Mouse (Mus musculus) adrenal gland, adult 2 months (tissue): ENCODE measurements around the gene Nav1. TPM values are rescaled to one million over a fixed set of nuclear protein-coding genes. Genes with fewer than 3 reads are reported as not detected.
A peak's percentile ranks its signal among the peaks of the same experiment; 100 is the strongest.

Experiments
- DNase-seq: peaks from one replicate; pipeline ENCODE4 v3.0.0; 2021
- long read RNA-seq: library from polyadenylated mRNA; stranded (forward); transcript quantifications from one replicate; pipeline ENCODE4 v2.0.0, GENCODE M21; 2021
- polyA plus RNA-seq: library from polyadenylated mRNA; depleted of rRNA; stranded (reverse); fragments of >200 nt; gene quantifications from 2 replicates; pipeline ENCODE4 v1.2.3, GENCODE M21; 2012; rRNA removed
- total RNA-seq, 2 experiments: library from RNA; stranded (reverse); gene quantifications; 2 replicates each; pipeline ENCODE4 v1.2.3; 2021

Nav1 gene
- total RNA-seq (10 to 100 TPM; 13.0 to 17.2 TPM), polyA plus RNA-seq (6.1 and 7.2 TPM in 2 replicates)
- long read RNA-seq, partial matches to known transcripts: 0 of 4 reads
- long read RNA-seq, other reads (novel, unspliced or antisense): 4 of 4 reads

- no peak for DNase-seq
Observed at GRCm38 (mm10) chr1:135607019-135607418, at the start of gene Nav1. Gene Nav1, minus strand, starts transcription at chr1:135607295.

GRCm38 (mm10) chr1:135653909-135654308, 46.8 kb upstream of the Nav1 start:
- DNase-seq: no peak

DNA sequence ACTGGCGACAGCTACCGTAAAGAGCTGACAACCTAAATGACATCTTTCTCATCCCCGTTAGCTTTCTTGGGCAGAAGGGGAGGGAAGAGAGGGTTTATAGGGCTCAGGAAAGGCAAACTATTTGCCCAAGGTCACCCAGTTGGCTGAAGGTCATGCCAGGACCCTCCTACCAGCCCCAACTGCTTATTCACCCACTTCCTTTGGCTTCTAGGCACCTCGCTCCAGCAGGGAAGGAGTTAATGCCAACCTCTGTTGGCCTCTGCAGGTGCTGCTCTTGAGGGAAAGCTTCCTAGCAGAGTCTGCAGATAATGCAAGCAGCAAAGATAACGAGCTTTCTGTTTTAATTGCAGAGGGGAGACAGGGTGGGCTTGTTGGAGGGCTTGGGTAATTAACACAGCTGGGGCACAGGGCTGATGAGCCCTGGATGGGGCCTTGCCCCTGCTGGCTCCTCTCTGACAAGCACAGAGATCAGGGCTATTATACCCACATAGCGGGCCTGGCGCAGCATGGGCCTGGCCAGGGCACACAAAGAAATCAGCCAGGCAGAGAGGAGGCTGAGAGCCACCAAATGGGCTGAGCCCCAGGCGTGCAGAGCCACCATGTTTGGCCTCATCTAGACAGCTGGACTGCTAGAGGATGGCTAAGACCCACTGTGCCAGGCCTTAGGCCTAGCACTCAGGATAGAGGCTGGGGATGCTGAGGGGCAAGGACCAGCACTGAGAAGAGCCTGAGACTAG, 38.5 kb upstream of the Nav1 start:
- DNase-seq: no peak

GRCm38 (mm10) chr1:135644110-135644509, 37.0 kb upstream of the Nav1 start:
- peak; percentile 48 for DNase-seq

- DNase-seq: no peak
Observed at GRCm38 (mm10) chr1:135643691-135644090, 36.6 kb upstream of the Nav1 start.

DNA sequence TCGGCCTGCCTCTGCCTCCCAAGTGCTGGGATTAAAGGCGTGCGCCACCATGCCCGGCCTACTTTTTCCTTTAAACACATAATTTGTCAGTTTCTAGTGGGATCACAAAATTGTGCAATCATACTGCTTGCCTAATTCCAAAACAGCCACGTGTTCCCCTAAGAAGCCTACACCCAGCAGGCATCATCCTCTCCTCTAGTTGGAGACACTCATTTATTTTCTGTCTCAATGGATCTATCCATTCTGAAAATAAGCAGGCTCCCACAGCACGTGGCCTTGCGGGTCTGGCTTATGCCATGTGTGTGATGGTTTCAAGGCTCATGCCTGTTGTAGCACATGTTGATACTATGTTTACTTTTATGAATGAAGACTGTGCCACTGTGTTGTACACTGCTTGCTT, 32.8 kb upstream of the Nav1 start:
- DNase-seq: no peak

- no peak for DNase-seq
Observed at GRCm38 (mm10) chr1:135639093-135639492, 32.0 kb upstream of the Nav1 start.

DNA sequence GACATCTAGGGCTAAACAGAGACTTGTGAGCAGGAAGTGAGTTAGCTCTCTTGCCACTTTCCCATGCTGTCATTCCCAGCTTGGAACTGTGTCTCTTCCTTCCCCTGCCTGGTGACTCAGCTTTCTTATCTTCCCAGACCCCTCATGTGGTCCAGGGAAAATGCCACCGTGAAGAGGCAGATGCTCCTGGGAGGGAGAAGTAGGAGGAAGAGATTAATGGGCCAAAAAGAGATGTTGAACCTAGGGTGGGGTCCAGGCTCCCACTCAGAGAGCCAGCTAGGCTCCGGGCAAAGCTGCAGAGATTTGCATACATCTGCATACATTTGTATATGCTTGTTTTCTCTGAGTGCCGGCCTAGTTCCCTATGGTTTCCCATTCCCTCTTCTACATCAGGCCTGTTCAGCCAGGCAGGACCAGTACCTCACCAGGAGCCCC, 30.5 kb upstream of the Nav1 start:
- no peak for DNase-seq

DNA sequence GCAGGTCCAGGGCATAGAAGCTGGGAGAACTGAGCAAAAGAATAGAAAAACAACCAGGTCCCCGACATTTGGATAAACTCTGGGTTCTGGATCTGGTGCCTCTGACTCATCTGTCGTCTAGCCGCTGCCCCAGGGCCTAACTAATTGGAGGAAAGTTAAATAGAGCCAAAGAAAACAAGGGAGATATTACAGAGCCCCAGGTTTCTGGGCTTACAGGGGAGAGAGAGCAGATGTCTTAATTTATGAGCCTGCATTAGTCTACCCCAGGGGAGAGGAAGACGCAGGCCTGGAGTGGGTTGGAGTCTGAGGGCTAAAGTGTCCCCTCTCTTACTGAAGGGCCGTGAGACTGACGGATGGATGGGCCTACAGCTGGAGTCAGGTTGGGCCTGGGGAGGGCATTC, 29.0 kb upstream of the Nav1 start:
- no peak for DNase-seq

DNA sequence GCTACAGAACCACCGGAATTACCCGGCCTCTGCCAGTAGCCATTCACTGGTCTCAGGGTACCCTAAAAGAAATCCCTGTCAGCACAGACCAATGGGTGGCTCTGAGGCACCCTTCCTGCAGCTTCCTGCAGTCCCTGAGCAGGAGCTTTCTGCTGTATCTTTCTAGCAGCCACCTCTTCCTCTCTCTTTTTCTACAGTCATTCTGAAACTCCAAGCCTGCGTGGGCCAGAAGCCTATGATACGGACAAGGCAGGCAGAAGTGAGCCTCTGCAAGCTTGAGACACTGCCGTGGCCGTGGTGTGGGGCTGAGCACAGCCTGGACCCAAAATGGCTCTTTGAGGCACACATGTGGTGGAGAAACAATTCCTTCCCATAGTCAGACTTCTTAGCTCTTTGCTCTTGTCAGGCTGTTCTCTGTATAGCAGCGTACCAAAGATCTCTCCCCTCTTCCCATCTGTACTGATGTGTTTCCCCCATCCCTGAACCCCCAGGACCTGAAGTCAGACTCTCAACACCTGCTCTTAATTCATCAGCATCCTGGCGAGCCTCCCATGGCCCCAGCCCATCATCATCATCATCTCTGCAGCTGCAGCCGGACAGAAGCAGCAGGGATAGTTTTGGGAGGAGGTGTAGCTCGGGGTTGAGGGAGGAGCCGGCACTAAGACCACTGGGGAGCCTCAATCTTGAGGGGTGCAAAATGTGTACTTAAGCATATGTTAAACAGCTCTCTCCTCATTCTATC, 28.4 kb upstream of the Nav1 start:
- DNase-seq: no peak

DNA sequence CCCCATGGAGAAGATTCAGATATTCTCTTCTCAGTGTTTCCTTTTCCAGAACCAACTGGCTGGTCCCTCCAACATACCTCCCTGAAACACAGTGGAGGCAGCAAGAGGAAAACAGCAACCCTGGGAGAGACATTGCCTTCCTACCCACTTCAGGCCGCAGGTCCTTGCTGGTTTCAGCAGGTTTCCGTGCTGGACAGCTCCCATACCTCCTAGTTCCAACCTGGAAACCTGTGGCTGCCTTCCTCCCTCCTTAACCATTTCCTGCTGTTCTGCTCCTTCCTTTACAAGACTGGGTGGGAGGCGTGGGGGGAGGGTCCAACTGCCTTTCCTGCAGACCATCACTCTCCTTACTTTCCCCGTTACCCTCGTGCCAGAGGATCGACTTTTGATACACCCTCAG, 27.7 kb upstream of the Nav1 start:
- no peak for DNase-seq

- no peak for DNase-seq
Observed at GRCm38 (mm10) chr1:135633884-135634283, 26.8 kb upstream of the Nav1 start.

GRCm38 (mm10) chr1:135633478-135633877, 26.4 kb upstream of the Nav1 start:
- no peak for DNase-seq

- no peak for DNase-seq
Observed at GRCm38 (mm10) chr1:135632199-135632598, 25.1 kb upstream of the Nav1 start.

GRCm38 (mm10) chr1:135631515-135631914, 24.4 kb upstream of the Nav1 start:
- peak; percentile 86 for DNase-seq

GRCm38 (mm10) chr1:135629846-135630245, 22.8 kb upstream of the Nav1 start:
- no peak for DNase-seq

DNA sequence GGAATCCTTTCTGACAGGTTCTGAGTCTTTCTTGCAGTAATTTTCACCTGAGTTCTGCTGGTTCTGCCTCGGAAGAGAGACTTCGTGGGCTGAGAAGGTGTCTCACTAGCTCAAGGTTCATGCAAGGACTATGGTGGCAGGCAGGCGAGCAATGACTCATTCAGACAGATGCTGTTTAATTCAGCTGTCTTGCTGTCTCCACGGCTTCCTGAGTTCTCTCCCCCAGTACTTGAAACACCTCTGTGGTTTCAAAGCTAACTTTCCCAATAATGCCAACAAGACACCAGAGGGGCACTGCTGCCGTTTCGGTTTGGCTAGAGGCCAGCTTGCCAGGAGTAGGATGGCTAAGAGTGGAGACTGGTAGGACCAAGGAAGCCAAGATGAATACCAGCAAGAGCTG, 19.1 kb upstream of the Nav1 start:
- no peak for DNase-seq

- DNase-seq: no peak
Observed at GRCm38 (mm10) chr1:135625741-135626140, 18.6 kb upstream of the Nav1 start.

DNA sequence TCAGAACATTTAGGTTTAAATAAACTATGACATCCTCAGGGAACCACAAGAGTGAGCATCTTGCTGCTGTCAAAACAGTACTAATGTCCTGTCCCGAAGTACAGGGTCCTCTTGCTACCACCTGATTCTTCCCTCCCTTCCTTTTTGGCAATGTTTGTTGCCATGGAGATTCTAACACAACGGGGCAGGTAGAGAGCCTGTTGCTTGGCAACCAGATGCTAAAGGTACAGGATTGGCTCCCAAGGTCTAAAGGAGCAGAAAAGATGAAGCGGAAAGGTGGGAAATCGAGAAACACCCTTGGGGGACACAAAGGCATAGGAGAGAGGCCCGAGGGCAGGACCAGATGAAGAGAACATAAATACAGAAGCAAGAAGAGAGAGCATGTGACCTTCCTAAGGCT, 17.6 kb upstream of the Nav1 start:
- no peak for DNase-seq

GRCm38 (mm10) chr1:135623136-135623535, 16.0 kb upstream of the Nav1 start:
- DNase-seq: no peak

- no peak for DNase-seq
Observed at GRCm38 (mm10) chr1:135621307-135621706, 14.2 kb upstream of the Nav1 start.

DNA sequence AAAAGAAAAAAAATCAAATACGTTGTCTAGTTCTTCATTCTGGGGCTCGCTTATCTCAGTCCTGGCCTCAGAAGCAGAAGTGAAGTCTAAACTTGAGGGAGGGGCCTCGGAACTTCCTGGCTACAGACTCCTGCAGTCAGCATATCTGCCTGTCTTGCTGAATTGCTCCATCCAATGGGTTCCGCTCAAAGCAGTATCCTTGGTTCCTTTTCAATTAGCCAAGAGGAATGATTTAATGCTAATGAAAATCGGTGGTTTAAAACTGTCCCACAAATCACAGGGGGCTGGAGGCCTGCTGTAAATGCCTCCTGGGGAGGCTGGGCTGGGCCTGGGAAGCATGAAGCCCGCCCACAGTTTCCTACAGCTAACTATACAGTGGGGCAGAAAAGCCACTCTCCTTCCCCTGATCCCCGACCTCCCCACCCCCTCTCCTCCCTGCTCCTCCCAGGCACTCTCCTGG, 12.9 kb upstream of the Nav1 start:
- DNase-seq: no peak

GRCm38 (mm10) chr1:135619130-135619529, 12.0 kb upstream of the Nav1 start:
- DNase-seq: no peak
